Comparison of ENCODE assay signal across 11 mouse cellular contexts in the genomic region with DNA sequence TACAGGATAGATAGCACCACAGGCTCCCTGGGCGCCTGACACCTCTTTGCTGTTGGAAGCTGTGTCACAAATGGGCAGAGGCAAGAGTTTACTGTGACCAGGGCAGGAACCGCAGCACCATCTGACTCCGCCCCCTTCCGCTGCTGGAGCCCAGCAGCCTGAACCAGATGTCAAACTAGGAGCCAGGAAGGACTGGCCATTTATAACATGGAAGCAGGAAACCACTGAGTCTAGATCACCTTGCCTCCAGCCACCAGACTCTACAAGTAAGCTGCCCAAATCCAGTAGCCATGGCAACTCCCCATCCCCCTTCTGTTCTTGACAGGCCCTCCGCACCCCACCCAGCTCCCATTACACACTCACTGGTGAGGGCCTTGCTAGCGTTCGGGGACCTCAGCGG. TPM values are rescaled to one million over a fixed set of nuclear protein-coding genes. Genes with fewer than 3 reads are reported as not detected.
DNase-seq lines count a peak whose midpoint lies in the region; ATAC-seq lines count a peak whose summit lies in the region.
"Had no signal": no experiment of that assay in that cellular context is flagged by ENCODE, and none has a peak within 500 bp of the region (broad histone marks: within the 10 kb centered on the region; RNA-seq: fewer than 3 reads in every experiment).

No protein-coding gene starts in this region.

- ATAC-seq in granulocyte monocyte progenitor cell, adult 5-6 weeks (replicated peaks; ENCODE audit: poor library complexity, severe bottlenecking) = peak; percentile 85
- ATAC-seq: activated CD4-positive, CD25-positive, alpha-beta regulatory T cell, adult 4 months had no signal

- peak; percentile 35 for DNase-seq in kidney, postnatal 10 days
- DNase-seq in kidney, postnatal 14 days = no peak
- DNase-seq in c-Kit-positive CD71-negative TER-119-negative erythroid progenitor cells, embryonic 14.5 days (ENCODE audit: low read depth) = peak; percentile 45
- peak; percentile 33 for DNase-seq in mesoderm, embryonic 11.5 days (ENCODE audit: low read depth, low spot score)
- DNase-seq in ovary, adult 18-20 months (ENCODE audit: low spot score) = no peak
- DNase-seq in adrenal gland, adult 2 months = no peak
- DNase-seq: gastrocnemius, postnatal 14 days; lung, adult 18-20 months had no signal

RNA-seq across cellular contexts. Expression of gene Frrs1l, which starts 50.3 kb away (rescaled TPM):
- total RNA-seq in granulocyte monocyte progenitor cell, adult 5-6 weeks (2014; fragmentation: Nextera tagmentation) = not detected in 2 replicates
- total RNA-seq in granulocyte monocyte progenitor cell, adult 5-6 weeks (2017) = not detected in 2 replicates
- total RNA-seq in adrenal gland, adult 2 months (2021) = under 1 TPM; 0.55 to 0.63 TPM
- 0.04 and 0.10 TPM in 2 replicates for polyA plus RNA-seq in adrenal gland, adult 2 months (2012; rRNA removed)
- polyA plus RNA-seq: G1E had no signal

Comparison
In these comparisons a context has a peak if more than half of its experiments do, and no peak if none do; other contexts are left out.
1. DNase-seq: peak in kidney, postnatal 10 days (single experiment), c-Kit-positive CD71-negative TER-119-negative erythroid progenitor cells, embryonic 14.5 days (single experiment) and mesoderm, embryonic 11.5 days (single experiment); none in kidney, postnatal 14 days (single experiment), ovary, adult 18-20 months (single experiment) and adrenal gland, adult 2 months (single experiment).